Mouse (Mus musculus) hematopoietic stem cell, adult 5-6 weeks (primary cell): ENCODE results near the gene H2-Q4. TPM values are rescaled to one million over a fixed set of nuclear protein-coding genes. Genes with fewer than 3 reads are reported as not detected.
"Not testable (repeated sequence)": the region's sequence is repeated elsewhere in the genome, so short reads cannot be mapped to it uniquely, and the experiment has no call there.

ENCODE experiments used
- ATAC-seq, 2 experiments: fragments of 125-278 bp in 1 of 2; replicated peaks in 1 of 2; 2 replicates each; pipeline ENCODE4 v1.8.0; 2016 to 2017; ENCODE audit warnings: inconsistent platforms in 2 of 2, mild to moderate bottlenecking in 2 of 2, moderate number of reproducible peaks in 2 of 2, low read depth in 1 of 2, moderate TSS enrichment in 1 of 2; ENCODE audit not compliant: low FRiP score in 2 of 2, poor library complexity in 2 of 2, severe bottlenecking in 2 of 2, insufficient read depth in 1 of 2, low TSS enrichment in 1 of 2
- total RNA-seq: library from RNA; stranded (forward); fragments of 172-1452, 232-1000 nt; gene quantifications from 2 replicates; pipeline ENCODE4 v1.2.3, GENCODE M21; 2017

Gene H2-Q4
- total RNA-seq, 1 experiment from 2014 or later: 110 TPM

DNA sequence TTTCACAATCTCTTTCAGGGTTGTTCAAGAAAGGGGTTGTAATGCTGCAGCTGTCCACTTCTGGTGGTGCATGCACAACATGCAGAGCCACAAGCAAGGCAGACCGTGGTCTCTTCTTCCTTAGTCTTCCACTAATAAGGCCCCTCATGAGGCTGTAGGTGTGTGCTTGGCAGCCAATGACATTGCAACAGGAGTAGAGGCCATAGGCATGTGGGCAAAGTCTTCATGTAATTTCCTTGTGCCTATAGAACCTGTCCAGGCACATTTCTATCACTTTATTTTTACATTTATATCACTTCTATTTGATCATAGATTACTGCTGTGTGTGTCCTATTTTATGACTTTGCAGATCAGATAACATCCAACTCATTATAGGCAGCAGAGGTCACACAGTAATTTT lies 33.6 kb downstream of the H2-Q4 start:
- not testable (repeated sequence) for ATAC-seq

- peak; percentile 79 to 85 for ATAC-seq
Measured at GRCm38 (mm10) chr17:35415273-35416129, 36.1 kb downstream of the H2-Q4 start.

GRCm38 (mm10) chr17:35418772-35419171 lies 39.4 kb downstream of the H2-Q4 start:
- no peak for ATAC-seq

- not testable (repeated sequence) for ATAC-seq
Measured at GRCm38 (mm10) chr17:35419564-35419963, 40.1 kb downstream of the H2-Q4 start.

DNA sequence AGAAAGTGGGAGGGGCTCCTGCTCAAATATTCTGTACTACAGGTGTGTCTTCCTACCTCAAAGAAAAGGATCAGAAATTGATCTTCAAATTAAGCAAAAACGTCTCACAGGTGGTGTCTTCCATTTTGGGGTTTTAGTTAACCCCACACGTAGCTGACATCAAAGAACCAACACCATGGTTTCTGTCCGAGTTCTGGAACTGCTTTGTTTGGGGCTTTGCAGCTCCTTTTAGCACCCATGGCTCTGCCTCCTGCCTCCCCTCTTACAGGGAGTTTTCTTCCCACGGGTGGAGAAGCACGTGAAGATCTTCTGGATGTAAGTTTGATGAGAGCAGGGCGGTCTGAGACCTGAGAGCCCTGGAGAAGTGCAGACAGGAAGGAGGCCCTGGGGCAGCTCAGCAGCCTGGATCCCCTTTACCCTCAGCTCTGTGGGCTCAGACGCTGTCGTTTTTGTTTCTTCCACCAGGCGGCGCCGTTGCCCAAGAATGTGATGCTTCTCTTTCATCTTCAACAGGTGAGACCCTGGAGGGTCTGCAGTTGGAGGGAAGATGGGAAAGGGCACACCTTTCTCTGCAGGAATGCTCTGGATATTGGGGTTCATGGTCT lies 40.9 kb downstream of the H2-Q4 start:
- ATAC-seq: not testable (repeated sequence)

DNA sequence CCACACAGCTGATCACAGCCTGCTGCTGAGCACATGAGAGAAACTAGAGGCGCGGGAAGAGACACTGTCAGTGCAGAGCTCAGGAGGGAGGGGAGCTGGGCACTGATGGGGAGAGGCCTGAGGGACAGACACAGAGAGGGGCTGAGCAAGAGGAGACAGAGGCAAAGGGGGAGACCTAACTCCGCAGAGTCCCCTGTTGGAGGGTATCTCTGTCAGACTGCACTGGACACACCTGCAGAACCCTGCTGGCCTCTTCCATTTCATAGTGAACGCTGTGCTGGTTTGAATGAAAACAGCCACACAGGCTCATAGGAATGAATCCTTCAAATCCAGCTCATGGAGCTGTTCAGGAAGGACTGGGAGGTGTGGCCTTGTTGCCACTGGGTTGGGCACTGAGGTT lies 41.9 kb downstream of the H2-Q4 start:
- not testable (repeated sequence) for ATAC-seq

DNA sequence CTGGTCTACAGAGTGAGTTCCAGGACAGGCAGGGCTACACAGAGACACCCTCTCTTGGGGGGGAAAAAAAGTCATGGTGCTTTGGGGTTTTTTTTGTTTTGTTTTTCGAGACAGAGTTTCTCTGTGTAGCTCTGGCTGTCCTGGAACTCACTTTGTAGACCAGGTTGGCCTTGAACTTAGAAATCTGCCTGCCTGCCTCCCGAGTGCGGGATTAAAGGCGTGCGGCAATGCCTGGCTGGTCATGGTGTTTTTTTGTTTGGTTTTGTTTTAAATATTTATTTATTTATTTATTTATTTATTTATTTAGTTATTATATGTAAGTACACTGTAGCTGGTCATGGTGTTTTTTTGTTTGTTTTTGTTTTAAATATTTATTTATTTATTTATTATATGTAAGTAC lies 42.9 kb downstream of the H2-Q4 start:
- ATAC-seq: not testable (repeated sequence)

DNA sequence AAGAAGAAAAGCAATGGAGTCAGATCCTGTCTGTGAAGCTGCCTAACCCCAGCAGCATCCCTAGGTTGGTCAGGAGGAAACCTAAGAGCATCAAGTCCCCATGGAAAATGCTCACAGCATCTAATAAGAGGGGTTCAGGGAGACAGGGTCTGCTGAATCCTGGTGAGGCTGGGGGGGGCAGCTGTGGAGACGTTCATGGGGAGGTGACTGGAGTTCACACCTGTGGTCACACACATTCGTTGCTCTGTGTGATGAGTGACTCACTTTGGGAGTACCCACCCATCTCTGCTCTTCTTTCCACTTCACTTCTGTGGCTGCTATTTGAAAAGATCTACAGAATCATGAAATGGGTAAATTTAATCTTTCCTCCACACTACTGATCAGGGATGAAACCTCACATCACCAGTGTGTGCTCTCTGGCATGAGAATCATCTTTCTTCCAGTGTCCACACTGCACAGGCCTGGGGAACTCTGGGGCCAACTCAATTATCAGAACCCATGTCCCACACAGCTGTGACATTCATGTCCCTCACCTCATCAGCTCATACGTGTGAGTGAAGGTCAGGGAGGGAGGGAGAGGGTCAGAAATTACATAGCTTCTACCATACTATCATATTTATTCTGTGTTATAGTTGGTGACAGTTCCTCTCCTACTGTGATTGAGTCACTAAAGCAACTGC lies 43.9 kb downstream of the H2-Q4 start:
- ATAC-seq: not testable (repeated sequence)

GRCm38 (mm10) chr17:35424106-35424505 lies 44.7 kb downstream of the H2-Q4 start:
- not testable (repeated sequence) for ATAC-seq

GRCm38 (mm10) chr17:35424624-35425416 lies 45.4 kb downstream of the H2-Q4 start, which contains the start of gene H2-Q6:
Gene H2-Q6, plus strand, starts transcription at chr17:35424850.
- peak; percentile 97 for ATAC-seq

- ATAC-seq: not testable (repeated sequence)
Measured at GRCm38 (mm10) chr17:35425474-35425873, 46.1 kb downstream of the H2-Q4 start.

DNA sequence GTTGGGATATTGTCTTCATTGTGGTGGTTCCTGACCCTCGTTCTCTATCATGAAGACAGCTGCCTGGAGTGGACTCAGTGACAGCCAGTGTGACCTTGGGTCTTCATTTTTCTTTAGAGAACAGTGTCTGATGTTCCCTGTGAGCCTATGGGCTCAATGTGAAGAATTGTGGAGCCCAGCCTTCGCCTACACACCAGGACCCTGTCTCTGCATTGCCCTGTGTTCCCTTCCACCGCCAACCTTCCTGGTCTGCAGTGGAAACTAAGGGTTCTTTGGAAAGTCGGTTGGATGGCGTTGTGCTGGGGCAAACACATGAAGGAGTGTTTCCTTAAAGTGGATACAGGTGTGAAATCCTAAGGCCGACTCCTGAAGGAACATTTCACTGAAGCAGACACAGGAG lies 49.5 kb downstream of the H2-Q4 start:
- ATAC-seq: not testable (repeated sequence)

DNA sequence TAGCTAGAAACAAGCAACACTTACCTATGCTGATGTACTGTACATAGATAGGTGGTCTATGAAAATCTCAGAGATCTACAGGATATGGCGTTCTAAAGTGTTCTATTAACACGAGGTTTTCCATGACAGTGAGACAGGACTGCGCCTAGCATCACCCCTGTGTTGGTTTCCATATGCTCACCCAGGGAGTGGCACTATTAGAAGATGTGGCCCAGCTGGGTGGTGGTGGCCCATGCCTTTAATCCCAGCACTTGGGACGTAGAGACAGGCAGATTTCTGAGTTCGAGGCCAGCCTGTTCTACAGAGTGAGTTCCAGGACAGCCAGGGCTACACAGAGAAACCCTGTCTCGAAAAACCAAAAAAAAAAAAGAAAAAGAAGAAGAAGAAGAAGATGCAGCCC lies 51.3 kb downstream of the H2-Q4 start:
- ATAC-seq: not testable (repeated sequence)

- not testable (repeated sequence) for ATAC-seq
Measured at GRCm38 (mm10) chr17:35432167-35432566, 52.8 kb downstream of the H2-Q4 start.

DNA sequence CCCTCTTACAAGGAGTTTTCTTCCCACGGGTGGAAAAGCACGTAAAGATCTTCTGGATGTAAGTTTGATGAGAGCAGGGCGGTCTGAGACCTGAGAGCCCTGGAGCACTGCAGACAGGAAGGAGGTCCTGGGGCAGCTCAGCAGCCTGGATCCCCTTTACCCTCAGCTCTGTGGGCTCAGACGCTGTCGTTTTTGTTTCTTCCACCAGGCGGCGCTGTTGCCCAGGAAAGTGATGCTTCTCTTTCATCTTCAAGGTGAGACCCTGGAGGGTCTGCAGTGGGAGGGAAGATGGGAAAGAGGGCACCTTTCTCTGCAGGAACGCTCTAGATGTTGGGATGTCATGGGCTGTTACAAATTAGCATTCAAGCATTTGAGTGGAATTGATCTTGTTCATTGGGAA lies 55.4 kb downstream of the H2-Q4 start:
- 0 out of 4 replicates have a peak, but pooled peaks of 1 of the 2 experiments have one; percentile 24 for ATAC-seq
